Mouse (Mus musculus) embryonic facial prominence, embryonic 14.5 days (tissue): Measurements from ENCODE around the gene Nrf1. TPM values are rescaled to one million over a fixed set of nuclear protein-coding genes. Genes with fewer than 3 reads are reported as not detected.

Experiments used
- ATAC-seq: fragments of 200-750 bp; cut with Nextera tagmentation; 2 replicates; pipeline ENCODE4 v1.8.0; 2017; ENCODE audit warnings: low read depth, moderate number of reproducible peaks, moderate TSS enrichment
- DNase-seq: peaks from one replicate; pipeline ENCODE4 v3.0.0-alpha.2; 2015; ENCODE audit warnings: low spot score
- H3K27ac ChIP-seq: fragments of 300-500 bp; sonication (generic); replicated peaks from 2 replicates; pipeline ENCODE4 v1.5.1; 2014; ENCODE audit warnings: low read depth, mild to moderate bottlenecking, low read length, moderate library complexity
- H3K27me3 ChIP-seq: fragments of 300-500 bp; sonication (generic); replicated peaks from 2 replicates; pipeline ENCODE4 v1.6.1; 2014; ENCODE audit warnings: low read length; ENCODE audit not compliant: control insufficient read depth, insufficient read depth
- H3K36me3 ChIP-seq: fragments of 300-500 bp; sonication (generic); 2 replicates; pipeline ENCODE4 v1.6.1; 2014; ENCODE audit warnings: low read length, mixed read lengths; ENCODE audit not compliant: control insufficient read depth, insufficient read depth
- H3K4me1 ChIP-seq: fragments of 300-500 bp; sonication (generic); 2 replicates; pipeline ENCODE4 v1.6.1; 2014; ENCODE audit warnings: antibody characterized with exemption, low read length; ENCODE audit not compliant: control insufficient read depth, insufficient read depth
- H3K4me2 ChIP-seq: fragments of 300-500 bp; sonication (generic); 2 replicates; pipeline ENCODE4 v1.6.1; 2014; ENCODE audit warnings: low read depth, mild to moderate bottlenecking, low read length, moderate library complexity, mixed read lengths
- H3K4me3 ChIP-seq: fragments of 300-500 bp; sonication (generic); 2 replicates; pipeline ENCODE4 v1.5.1; 2014; ENCODE audit warnings: low read depth, mild to moderate bottlenecking, low read length
- H3K9ac ChIP-seq: fragments of 300-500 bp; sonication (generic); 2 replicates; pipeline ENCODE4 v1.6.1; 2014; ENCODE audit warnings: low read depth, mild to moderate bottlenecking, low read length, moderate library complexity, mixed read lengths
- H3K9me3 ChIP-seq: fragments of 300-500 bp; sonication (generic); 2 replicates; pipeline ENCODE4 v1.6.1; 2016; ENCODE audit warnings: low read length; ENCODE audit not compliant: control insufficient read depth
- WGBS: fragments of 180-500 bp; shearing (Covaris S2); extraction: QIAGEN DNeasy Blood & Tissue Kit; methylation state at CpG from one replicate; pipeline ENCODE4 v1.1.7; 2014; 5-methylcytosine and 5-hydroxymethylcytosine counted together
- polyA plus RNA-seq: library from polyadenylated mRNA; unstranded; fragments of >200 nt; fragmentation: Nextera tagmentation; extraction: Ambion mirVana; gene quantifications from 2 replicates; pipeline ENCODE4 v1.2.1, GENCODE M21; 2014

The Nrf1 gene
- polyA plus RNA-seq, 1 experiment from 2014 or later, result 43.9 TPM

DNA sequence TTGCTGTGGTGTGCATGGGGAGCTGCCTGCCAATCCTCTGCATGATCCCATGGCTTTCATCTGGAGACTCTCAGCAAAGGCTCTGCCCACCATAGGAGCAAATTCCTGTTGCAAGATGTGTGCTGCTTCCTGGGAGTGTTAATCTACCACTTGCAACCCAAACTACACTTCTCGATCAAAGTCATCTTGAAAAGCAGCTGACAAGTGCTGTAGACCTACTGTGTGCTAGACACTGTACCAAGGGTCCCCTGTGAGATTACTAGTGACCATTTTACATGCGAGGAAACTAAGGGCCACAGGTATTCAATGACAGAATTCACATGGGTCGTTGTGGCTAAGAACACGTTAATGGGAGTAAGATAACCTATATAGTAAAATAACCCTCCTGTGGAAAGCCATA is 95.5 kb downstream of the Nrf1 start:
- H3K4me2 ChIP-seq, result no peak overlapping the region
- H3K9ac ChIP-seq, result no peak overlapping the region
- H3K9me3 ChIP-seq, result no peaks in the 10 kb centered on the region
- WGBS, result 92% methylated on average over 4 of the region's 4 CpGs
- H3K36me3 ChIP-seq, result peaks cover 61% of the 10 kb centered on the region
- H3K4me1 ChIP-seq, result no peaks in the 10 kb centered on the region
- no peak overlapping the region for H3K27ac ChIP-seq
- H3K27me3 ChIP-seq, result no peaks in the 10 kb centered on the region
- H3K4me3 ChIP-seq, result no peak overlapping the region
- ATAC-seq (no peak), DNase-seq (no peak)

DNA sequence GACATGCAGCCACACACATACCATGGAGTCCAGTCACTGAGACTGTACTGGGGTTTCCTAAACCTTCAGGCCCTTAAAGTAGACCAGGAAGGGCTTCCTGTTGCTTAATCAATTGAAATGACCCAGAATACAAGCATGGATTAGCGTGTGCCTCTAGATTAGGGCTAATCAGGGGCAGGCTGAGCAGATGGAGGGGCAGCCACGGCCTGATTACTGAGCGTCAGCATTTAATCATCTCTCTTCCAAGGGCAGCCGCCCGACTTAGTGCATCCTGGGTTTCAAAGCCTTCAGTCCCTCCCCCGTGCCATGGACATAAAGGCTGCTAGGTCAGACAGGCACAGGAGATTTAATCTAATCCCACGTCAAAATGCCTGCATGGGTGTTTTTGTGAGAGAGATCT is 99.3 kb downstream of the Nrf1 start:
- ATAC-seq, result no peak
- no peaks in the 10 kb centered on the region for H3K4me1 ChIP-seq
- H3K27ac ChIP-seq, result no peak overlapping the region
- no peak overlapping the region for H3K4me2 ChIP-seq
- H3K4me3 ChIP-seq, result no peak overlapping the region
- H3K27me3 ChIP-seq, result no peaks in the 10 kb centered on the region
- no peak for DNase-seq
- peaks cover 68% of the 10 kb centered on the region for H3K36me3 ChIP-seq
- H3K9ac ChIP-seq, result no peak overlapping the region
- WGBS, result 60% methylated on average over 7 of the region's 7 CpGs
- H3K9me3 ChIP-seq, result no peaks in the 10 kb centered on the region

DNA sequence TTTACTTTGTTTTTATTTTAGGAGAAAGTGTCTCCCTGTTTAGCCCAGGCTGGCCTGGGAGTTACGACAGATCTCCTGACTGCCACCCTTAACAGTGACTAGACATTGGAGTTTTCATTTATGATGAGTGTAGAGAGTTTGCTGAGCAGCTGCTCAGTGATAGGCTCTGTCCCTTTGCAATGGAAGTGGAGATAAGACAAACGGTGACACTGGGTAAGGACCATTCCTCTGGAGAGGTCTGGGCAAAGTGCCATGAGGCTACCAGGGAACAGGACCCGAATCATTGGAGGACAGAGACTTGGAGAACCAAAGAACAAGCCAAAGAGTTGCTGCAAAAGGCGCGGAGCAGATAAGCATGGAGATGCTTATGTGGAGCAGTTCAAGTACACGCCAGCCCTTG is 100.0 kb downstream of the Nrf1 start:
- DNase-seq (no peak), ATAC-seq (no peak)
- Histone ChIP-seq H3K27me3 (no peaks in the 10 kb centered on the region), H3K27ac (no peak overlapping the region), H3K9ac (no peak overlapping the region), H3K9me3 (no peaks in the 10 kb centered on the region), H3K4me1 (no peaks in the 10 kb centered on the region), H3K4me2 (no peak overlapping the region), H3K4me3 (no peak overlapping the region), H3K36me3 (peaks cover 69% of the 10 kb centered on the region)
- WGBS, result 92% methylated on average over 6 of the region's 6 CpGs

DNA sequence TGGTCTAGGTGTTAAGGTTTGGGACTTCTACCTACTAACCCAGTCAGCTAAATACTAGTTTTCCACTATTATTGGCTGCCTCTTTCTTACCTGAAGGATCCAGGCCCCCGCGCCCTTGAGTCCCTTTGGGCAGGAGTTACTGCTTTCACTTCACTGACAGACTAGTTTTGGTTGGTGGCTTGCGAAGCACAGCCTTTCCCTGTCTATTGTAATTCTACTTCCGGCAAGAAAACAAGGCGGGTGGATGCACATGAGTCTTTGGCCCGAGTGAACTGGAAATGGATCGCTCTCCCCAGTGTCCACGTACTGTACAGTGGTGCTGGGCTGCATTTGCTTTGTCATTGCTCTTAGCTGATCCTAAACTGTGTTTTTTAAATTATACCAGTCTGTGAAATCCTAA is 102.7 kb downstream of the Nrf1 start:
- Histone ChIP-seq H3K27me3 (no peaks in the 10 kb centered on the region), H3K4me2 (no peak overlapping the region), H3K27ac (no peak overlapping the region), H3K36me3 (peaks cover 61% of the 10 kb centered on the region), H3K9ac (no peak overlapping the region), H3K4me3 (no peak overlapping the region), H3K9me3 (no peaks in the 10 kb centered on the region), H3K4me1 (no peaks in the 10 kb centered on the region)
- DNase-seq (no peak), ATAC-seq (no peak)
- WGBS, result 93% methylated on average over 8 of the region's 8 CpGs

DNA sequence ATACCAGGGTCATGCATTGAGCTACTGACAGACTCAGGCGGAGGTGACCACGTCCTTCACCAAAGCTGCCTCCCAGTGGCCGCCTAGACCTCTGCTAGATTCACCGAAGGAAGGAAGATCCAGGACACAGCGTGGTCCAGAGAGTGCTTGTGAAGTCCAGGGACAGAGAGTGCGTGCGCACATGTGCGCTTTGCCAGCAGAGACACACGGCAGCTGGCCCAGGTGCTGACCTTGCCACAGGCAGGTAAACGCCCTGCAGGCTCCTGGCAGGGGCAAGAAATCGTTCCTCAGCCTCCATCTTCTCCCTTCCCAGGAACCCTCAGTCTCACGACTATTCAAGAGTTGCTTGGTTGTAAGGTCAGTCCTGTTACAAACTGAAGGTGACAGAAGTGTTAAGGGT is 104.4 kb downstream of the Nrf1 start:
- Histone ChIP-seq H3K4me3 (no peak overlapping the region), H3K4me1 (no peaks in the 10 kb centered on the region), H3K36me3 (peaks cover 55% of the 10 kb centered on the region), H3K9me3 (no peaks in the 10 kb centered on the region), H3K27ac (no peak overlapping the region), H3K9ac (no peak overlapping the region), H3K27me3 (no peaks in the 10 kb centered on the region), H3K4me2 (no peak overlapping the region)
- DNase-seq, result no peak
- ATAC-seq, result no peak
- 85% methylated on average over 12 of the region's 12 CpGs for WGBS

DNA sequence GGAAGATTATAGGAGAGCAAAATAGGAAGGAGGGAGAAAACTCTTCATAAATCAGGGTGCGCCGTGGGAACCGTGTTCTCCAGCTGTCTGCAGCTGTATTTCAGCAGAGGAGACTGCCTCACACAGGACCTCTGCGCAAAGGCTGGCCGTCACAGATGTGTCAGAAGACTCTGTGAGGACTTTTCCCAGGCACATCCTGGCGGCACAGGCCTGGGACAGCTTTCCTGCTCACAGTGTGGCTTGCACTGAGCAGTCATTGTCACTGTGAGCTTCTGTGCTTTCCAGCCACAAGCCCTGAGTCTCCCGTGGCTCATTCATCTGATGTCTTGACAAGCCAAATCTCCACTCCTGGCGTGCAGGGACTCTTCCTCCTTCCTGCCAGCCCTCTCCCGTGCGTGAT is 104.9 kb downstream of the Nrf1 start:
- ATAC-seq, result no peak
- peaks cover 52% of the 10 kb centered on the region for H3K36me3 ChIP-seq
- 74% methylated on average over 8 of the region's 10 CpGs for WGBS

DNA sequence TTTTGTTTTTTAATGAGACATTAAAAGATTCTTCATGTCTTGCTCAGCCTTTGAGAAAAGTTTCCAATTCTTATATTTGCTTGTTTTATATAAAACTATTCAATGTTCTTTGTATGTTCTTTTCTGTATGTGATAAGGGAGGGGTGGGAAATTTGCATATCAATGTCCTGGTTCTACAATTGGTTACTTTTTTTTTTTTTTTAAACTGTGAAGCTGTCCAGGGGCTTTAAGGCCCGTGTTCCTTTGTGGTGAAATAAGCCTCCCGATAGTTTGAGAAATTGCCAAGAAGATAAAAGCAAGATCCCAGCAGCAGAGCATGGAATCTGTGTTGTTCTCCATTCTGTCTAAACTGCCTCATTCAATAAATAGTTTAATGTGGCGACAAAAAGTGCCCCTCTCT is 105.3 kb downstream of the Nrf1 start:
- Histone ChIP-seq H3K9ac (no peak overlapping the region), H3K27me3 (no peaks in the 10 kb centered on the region), H3K36me3 (peaks cover 48% of the 10 kb centered on the region), H3K4me2 (no peak overlapping the region), H3K27ac (no peak overlapping the region), H3K4me3 (no peak overlapping the region), H3K4me1 (no peaks in the 10 kb centered on the region), H3K9me3 (no peaks in the 10 kb centered on the region)
- WGBS, result 74% methylated on average over 3 of the region's 3 CpGs
- ATAC-seq, result no peak
- no peak for DNase-seq

More for the DNA sequence above, 104.9 kb downstream of the Nrf1 start:
- Histone ChIP-seq H3K9ac (no peak overlapping the region), H3K4me1 (no peaks in the 10 kb centered on the region), H3K27me3 (no peaks in the 10 kb centered on the region), H3K4me2 (no peak overlapping the region), H3K9me3 (no peaks in the 10 kb centered on the region), H3K27ac (no peak overlapping the region), H3K4me3 (no peak overlapping the region)
- no peak for DNase-seq

DNA sequence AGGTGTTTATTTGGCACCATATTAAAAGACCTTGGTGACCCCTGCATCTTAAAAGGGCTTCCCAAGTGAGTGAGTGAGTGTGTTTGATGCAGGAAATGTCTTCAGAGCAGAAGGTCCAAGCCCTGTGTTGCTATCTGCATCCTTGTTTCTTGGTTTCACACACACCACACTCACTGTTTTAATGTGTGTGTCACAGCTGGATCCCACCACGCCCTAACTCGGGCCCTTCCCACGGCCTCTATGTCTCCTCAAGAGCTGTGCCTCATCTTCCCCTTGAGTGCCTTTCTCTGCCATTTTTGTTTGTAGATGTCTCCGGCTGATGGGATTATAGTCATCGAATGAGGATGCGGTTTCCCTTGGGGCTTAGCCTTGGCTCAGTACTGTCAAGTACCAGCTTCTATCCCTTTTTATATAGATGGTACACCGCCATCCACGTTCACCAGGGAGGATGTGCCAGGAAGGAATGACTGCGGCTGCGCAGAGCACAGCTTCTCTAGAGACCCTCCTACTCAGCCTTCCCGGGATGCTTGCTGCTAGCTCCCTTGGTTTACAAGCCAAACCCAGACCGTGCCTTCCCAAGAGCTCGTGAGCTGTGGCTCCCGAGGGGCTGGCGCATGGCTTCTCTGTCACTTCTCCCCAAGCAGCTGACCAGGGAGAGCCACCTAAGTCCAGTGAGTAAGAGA is 106.1 kb downstream of the Nrf1 start:
- Histone ChIP-seq H3K27me3 (no peaks in the 10 kb centered on the region), H3K4me3 (no peak overlapping the region), H3K4me2 (no peak overlapping the region), H3K4me1 (no peaks in the 10 kb centered on the region), H3K9me3 (no peaks in the 10 kb centered on the region), H3K9ac (no peak overlapping the region), H3K27ac (no peak overlapping the region), H3K36me3 (peaks cover 40% of the 10 kb centered on the region)
- no peak for DNase-seq
- ATAC-seq, result no peak
- 94% methylated on average over 15 of the region's 15 CpGs for WGBS

DNA sequence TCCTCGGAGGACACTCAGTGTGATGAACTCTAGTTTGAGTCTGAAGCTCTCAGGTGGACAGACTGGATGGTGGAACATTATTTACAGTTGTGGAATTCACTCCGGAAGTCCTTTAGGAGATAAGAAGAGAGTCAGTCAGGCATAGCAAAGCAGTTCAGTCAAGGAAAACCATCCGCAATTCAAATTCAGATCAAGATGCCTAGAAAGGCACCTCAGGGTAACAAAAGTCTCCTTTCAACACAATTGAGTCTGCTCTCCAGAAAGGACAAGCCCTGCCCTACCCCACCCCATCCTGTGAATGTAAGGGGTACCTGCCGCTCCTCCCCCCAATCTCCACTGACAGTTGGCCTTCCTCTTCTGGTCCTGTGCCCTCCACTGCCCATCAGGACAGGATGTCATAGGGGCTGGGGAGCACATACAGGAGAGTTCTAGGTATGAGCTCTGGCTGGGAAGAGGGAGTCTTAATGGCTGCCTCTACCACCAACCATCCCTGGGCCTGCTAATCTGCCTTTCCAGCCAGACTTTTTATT is 111.8 kb downstream of the Nrf1 start:
- peaks cover 1% of the 10 kb centered on the region; the same call in 1 of the 2 replicates for H3K36me3 ChIP-seq
- ATAC-seq, result no peak

More for the DNA sequence above, 111.8 kb downstream of the Nrf1 start:
- H3K4me3 ChIP-seq, result no peak overlapping the region
- H3K4me2 ChIP-seq, result no peak overlapping the region
- H3K9me3 ChIP-seq, result no peaks in the 10 kb centered on the region
- no peak overlapping the region for H3K27ac ChIP-seq
- no peak for DNase-seq
- H3K9ac ChIP-seq, result no peak overlapping the region
- no peaks in the 10 kb centered on the region for H3K4me1 ChIP-seq
- WGBS, result 75% methylated on average over 4 of the region's 4 CpGs
- H3K27me3 ChIP-seq, result no peaks in the 10 kb centered on the region
